Mouse (Mus musculus): ENCODE results near the gene Dok1. TPM values are rescaled to one million over a fixed set of nuclear protein-coding genes. Genes with fewer than 3 reads are reported as not detected.

Dok1 gene
- total RNA-seq, 2 experiments from 2014 or later: 2.8 to 4.3 TPM

DNA sequence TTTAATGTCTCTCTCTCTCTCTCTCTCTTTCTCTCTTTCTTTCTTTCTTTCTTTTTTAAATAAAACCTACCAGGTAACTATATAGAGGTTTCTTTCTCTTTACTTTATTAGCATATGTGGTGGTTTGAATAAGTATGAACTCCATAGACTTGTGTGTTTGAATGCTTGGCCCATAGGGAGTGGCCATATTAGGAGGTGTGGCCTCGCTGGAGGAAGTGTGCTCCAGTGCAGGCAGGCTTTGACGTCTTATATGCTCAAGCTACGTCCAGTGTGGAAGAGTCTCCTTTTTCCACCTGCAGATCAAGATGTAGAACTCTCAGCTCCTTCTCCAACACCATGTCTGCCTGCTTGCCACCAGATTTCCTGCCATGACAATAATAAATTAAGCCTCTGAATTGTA, 14.2 kb downstream of the Dok1 start:
- no peak for DNase-seq
- intact Hi-C loops (cut with DNase I): no loop called here

GRCm38 (mm10) chr6:83017190-83017589, 16.1 kb downstream of the Dok1 start:
- intact Hi-C loops (cut with DNase I): no loop called here
- peak; percentile 55 to 63 for DNase-seq

DNA sequence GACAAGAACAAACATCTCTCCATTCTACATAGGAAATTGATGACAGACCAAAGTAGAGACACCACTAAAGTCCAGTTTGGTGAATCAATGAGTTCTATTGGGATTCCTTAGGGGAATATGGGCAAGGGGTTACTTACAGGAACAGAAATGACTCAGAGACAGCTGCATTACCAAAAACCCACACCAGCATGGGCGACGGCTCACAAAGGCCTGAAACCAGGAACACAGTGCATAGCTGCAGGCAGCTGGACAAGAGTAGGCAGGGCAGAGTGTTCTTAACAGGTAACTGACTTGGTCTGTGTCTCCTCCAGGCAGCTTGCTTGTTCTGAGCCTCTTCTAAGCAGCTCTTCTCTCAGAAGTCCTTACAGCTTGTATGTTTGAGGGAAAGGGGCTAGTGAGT, 17.5 kb downstream of the Dok1 start:
- DNase-seq: no peak
- intact Hi-C loops (cut with DNase I): no loop called here

DNA sequence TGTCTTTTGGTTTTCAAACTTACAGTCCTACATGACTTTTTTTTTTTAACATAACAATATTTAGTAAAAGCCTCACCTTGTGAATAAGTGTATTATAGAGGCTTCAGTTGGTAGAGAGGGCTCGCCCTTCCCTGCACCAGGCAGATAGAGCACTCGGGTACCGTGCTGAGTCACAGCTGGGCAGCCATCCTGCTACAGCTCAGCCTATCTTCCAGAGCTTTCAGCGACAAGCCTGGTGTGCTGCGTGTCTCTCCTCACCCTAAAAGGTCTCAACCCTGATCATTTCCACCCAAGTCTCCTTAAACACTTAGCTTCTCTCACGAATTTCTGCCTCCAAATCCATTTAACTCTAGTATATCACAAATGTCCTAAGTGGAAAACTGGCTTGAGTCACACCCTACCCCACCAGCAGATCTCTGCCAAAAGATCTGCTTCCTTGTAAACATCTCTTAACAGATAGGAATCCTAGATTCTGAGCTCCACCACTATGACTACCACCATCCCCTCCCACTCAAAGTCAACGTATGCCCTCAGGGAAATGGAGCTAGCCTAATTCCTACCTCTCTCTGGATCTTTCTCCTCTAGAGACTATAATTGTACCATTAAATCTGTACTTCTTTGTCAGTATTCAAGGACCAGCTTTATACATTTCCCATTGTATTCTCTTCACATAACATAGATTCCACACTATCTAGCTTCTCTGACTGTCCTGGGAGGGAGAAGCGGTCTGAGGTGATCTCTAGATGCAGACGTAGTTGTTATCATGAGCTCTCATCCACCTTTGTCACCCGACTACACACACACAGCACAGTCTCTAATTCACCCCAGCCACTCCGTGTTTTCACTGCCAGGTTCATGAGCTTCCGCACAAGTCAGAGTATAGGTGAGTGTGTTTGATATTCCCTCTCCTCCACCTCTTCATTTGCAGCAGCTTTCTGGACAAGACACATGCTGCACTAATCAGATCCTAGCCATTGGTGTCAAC, 18.5 kb downstream of the Dok1 start:
- intact Hi-C loops (cut with DNase I): no loop called here
- DNase-seq: no peak

GRCm38 (mm10) chr6:83013444-83013843, 19.8 kb downstream of the Dok1 start:
- DNase-seq: no peak
- intact Hi-C loops (cut with DNase I): no loop called here

DNA sequence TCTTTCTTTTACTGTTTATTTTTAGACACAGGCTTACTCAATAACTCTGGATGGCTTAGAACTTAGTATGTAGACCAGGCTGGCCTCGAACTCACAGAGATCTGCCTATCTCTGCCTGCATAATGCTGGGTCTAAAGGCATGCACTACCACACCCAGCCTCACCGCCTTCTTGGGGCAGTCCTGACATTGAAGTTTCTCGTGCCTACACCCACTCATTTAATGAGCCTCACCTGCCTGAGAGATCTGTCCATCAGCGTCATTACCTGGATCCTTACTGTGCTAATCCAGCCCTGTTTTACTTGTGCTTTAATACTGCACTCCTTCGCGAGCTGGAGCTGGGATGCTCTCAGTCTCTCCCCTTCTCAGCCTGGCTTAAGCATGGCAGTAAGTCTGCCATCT, 21.5 kb downstream of the Dok1 start:
- intact Hi-C loops (cut with DNase I): no loop called here
- DNase-seq: no peak

DNA sequence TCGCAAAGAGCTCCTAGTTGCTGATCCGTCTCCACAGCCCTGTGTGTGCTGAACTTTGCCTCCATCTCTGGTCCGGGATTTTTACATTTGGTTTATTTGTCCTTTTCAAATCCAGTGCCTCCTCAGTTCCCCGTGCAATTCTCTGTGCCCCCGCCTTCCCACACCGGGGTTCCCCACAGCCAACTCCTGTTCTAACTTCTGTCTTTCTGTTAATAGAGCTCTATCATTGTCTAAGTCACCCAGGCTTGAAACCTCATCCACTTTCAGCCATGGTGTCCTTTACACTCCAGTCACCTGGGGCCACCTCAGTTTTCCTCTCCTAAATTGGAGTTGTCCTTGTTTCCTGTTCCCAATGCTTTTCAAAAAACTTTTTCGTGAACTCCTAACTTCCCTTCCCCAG, 22.0 kb downstream of the Dok1 start:
- intact Hi-C loops (cut with DNase I): no loop called here

DNA sequence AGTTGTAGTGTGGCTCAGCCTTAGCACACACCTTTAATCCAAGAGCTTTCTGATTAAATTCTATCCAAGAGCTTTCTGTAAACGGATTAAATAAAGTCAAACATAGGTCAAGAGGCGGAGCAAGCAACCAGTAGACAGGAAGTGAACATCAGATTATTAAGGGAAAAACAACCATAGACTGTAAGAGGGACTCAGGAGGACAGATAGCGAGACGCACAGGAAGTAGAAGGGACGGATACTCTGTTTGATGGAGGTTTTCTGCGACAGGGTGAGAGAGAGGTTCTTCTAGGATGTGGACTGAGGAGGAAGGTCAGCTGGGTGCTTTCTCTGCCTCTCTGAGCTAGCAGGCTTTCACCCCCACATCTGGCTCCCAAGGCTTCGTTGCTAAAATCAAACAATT, 23.3 kb downstream of the Dok1 start:
- intact Hi-C loops (cut with DNase I): no loop called here

More for the DNA sequence above, 22.0 kb downstream of the Dok1 start:
- DNase-seq: no peak

DNA sequence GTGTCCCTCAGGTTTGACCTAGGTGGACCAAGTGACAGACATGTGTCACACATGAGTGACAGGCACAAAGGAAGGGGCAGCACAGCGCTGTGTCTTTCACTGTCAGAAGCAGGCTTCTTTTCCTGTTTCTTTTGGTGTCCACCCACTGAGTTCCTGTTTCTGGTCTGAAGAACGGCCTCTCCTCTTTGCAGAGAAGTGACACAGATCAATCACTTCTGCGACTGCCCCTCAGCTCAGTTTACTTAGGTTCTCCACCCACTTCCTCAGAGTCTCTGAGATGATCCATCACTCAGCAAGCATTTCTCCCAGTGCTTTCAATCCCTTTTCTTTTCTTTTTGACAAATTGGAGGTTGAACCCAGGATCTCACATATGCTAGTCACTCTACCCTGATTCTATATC, 24.6 kb downstream of the Dok1 start:
- intact Hi-C loops (cut with DNase I): no loop called here
- no peak for DNase-seq

More for the DNA sequence above, 23.3 kb downstream of the Dok1 start:
- no peak for DNase-seq

GRCm38 (mm10) chr6:83006114-83006513, 27.2 kb downstream of the Dok1 start:
- intact Hi-C loops (cut with DNase I): no loop called here
- no peak for DNase-seq

DNA sequence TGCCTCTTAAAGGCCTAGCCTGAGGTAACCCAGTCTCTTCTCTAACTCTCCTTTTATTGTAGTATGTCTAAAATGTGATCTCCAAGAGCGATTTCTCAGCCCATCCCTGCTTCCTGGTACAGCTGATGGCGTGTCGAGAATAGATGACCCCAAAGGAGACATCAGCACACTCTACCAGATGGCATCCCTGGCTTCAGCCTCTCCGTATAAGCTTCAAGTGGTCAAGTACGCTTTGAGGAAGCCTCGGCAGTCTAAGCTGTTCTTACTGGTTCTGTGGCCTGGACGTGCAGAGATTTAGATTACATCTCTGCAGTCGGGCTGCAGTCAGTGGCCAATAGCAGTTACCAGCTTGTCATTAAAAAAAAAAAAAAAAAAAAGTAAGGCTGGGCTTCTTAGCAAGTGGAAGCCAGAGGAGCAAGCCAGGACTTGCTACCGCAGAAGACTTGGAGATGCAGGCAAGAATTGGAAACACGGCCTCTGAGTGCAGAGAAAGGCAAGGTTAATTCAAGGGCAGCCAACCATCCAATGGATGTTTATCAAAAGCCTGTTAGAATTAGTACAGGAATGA, 27.7 kb downstream of the Dok1 start:
- intact Hi-C loops (cut with DNase I): no loop called here
- DNase-seq: no peak

- intact Hi-C loops (cut with DNase I): no loop called here
- peak in 1 of 2 experiments; percentile 23 for DNase-seq
Measured at GRCm38 (mm10) chr6:83004872-83005271, 28.4 kb downstream of the Dok1 start.

DNA sequence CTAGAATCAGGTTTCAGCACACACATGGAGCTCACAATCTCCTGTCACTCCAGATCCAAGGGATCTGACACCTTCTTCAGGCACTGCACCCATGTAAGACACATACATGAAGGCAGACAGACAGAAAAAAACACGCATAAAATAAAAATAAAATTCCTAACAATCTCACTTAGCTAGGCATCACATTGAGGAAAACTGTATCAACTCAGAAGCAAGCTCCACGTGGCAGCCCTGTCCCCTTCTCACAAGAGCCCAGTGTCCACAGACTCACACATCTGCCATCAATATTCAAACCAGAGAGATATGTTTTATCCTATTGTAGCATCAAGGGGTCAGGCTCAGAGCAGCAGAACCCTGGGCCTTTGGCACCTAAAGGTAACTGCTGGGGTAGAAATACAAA, 29.0 kb downstream of the Dok1 start:
- intact Hi-C loops (cut with DNase I): no loop called here
- DNase-seq: no peak

DNA sequence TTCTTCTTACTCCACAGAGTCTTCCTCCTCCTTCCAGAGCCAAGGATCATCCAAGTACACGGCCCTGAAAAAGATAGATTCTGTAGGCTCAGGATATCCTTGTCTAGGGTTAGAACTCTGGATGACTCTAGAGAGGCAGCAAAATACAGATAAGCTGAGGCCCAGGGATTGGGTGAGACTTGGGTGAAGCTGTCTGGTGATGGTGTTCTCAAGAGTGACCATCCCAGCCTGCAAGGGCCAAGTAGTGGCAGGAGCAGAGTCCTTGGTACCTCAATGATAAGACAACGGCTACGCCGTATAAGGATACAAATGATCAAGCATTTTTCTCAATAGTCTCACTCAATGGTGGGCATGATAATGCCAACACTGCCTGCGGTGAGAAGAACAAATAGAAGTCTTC, 29.4 kb downstream of the Dok1 start:
- no peak for DNase-seq
- intact Hi-C loops (cut with DNase I): no loop called here

DNA sequence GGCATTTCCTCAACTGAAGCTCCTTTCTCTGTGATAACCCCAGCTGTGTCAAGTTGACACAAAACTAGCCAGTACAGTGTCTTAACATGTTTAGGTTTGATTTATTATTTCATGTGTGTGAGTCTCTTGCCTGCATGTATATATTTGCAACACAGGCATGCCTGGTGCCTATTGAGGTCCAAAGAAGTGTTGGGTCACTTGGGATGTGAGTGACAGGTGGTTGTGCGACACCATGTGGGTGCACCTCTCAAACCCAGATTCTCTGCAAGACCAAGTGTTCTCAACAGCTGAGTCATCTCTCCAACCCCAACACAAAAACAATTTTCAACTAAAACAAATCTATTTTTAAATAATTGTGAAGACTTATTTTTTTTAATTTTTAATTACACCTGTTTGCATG, 30.2 kb downstream of the Dok1 start:
- intact Hi-C loops (cut with DNase I): no loop called here
- no peak for DNase-seq

GRCm38 (mm10) chr6:82999986-83000385, 33.3 kb downstream of the Dok1 start:
- no peak for DNase-seq
- intact Hi-C loops (cut with DNase I): loop anchor here (10.0 kb wide), 1 partner anchor 275 kb away; no protein-coding TSS in a partner anchor

DNA sequence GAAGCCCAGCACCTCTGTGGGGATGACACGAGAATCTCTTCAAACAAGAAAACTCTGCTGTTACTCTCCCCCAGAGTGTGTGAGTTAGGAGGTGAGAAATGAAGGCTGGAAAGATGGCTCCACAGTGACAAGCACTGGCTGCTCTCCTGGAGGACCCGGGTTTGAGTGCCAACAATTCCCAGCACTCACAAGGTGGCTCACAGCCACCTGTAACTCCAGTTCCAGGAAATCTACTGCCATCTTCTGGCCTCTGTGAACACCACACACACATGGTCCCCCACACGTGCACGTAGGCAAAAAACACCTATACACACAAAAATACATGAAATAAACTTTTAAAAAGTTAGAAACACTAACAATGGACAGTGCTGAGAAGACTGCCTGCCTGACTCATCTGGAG, 34.9 kb downstream of the Dok1 start:
- no peak for DNase-seq
- intact Hi-C loops (cut with DNase I): loop anchor here (10.0 kb wide), 1 partner anchor 276 kb away; no protein-coding TSS in a partner anchor

- peak; percentile 34 to 45 for DNase-seq
- intact Hi-C loops (cut with DNase I): loop anchor here (1.0 to 10.0 kb wide), 4 partner anchors 35 to 277 kb away; partner anchors contain the start of genes Aup1 and Dok1
Measured at GRCm38 (mm10) chr6:82997511-82998102, 35.7 kb downstream of the Dok1 start.

DNA sequence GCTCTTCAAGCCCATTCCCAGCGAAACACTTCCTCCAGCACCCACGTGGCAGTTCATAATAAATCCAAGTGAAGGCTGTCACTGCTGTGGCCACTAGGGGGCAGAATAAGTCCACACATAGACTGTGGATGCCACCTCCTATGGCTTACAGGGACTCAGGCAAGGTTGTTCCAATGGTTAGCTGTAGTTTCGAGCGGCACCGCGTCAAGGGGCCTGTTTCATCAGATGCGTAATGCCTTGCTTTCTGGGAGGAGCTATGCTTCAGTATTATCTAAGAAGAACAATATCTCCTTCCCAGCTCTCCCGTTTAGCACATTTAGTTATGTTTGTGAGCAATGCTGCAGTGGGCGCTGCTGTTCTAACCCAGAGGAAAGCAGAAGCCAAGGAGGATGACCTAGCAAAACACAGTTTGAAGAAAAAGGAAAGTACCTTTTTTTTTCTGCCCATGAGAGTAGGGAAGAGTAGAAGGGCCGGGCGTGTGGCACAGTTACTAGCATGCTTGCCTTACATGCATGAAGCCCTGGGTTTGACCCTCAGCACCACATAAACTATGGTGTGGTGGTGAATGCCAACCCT, 36.4 kb downstream of the Dok1 start:
- intact Hi-C loops (cut with DNase I): loop anchor here (1.0 to 10.0 kb wide), 7 partner anchors 36 to 278 kb away; partner anchors contain the start of genes Aup1, Ccdc142, Dok1 and Gm42688
- DNase-seq: peak; percentile 86 to 90

DNA sequence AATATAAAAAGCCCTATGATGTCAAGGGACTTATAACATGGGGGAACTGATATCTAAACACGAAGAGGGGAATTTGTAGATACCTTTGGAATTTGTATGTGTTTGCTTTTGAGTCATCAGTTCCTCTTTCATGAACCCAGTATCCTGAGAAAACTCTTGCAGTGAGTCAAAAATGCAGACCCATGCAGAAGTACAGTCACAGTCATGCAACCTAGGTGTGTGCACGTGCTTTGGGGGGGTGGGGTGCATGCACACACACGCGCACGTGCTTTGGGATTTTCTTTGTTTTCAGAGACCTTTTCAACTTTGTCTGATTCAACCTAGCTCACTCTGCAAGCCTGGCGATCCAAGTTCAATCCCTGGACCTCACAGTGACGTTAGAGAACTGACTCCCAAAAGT, 38.9 kb downstream of the Dok1 start:
- no peak for DNase-seq
- intact Hi-C loops (cut with DNase I): loop anchor here (10.0 kb wide), 1 partner anchor 280 kb away; no protein-coding TSS in a partner anchor

DNA sequence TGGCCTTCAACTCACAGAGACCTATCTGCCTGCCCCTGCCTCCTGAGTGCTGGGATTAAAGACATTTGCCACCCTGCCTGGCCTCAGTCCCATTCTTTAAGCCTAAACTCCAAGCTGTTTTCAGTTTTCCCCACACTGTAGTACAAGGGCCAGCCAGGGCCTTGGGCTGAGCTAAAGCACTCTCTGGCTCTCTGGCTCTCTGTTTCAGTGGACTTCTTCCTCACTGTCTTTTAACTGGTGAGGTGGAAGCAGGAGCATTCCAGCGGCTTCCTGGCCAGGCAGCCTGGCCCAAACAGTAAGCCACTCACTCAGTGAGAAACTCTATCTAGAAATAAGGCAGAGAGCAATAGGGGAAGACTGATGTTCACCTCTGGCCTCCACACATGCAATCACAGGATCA, 39.6 kb downstream of the Dok1 start:
- no peak for DNase-seq
- intact Hi-C loops (cut with DNase I): loop anchor here (10.0 kb wide), 1 partner anchor 281 kb away; no protein-coding TSS in a partner anchor
